Mouse (Mus musculus): Measurements from ENCODE around the gene Camsap3.

GRCm38 (mm10) chr8:3593470-3593869 lies 6.4 kb downstream of the Camsap3 start:
- no peak for TF ChIP-seq CTCF (IDR thresholded peaks at IDR 0.05; ENCODE audit: control insufficient read depth, insufficient read depth, insufficient replicate concordance, low read depth, low read length)
- TF ChIP-seq POLR2A (IDR thresholded peaks at IDR 0.05; ENCODE audit: control insufficient read depth, low read depth, low read length): no peak
